ENCODE assay signal across 25 mouse cellular contexts in the genomic region with DNA sequence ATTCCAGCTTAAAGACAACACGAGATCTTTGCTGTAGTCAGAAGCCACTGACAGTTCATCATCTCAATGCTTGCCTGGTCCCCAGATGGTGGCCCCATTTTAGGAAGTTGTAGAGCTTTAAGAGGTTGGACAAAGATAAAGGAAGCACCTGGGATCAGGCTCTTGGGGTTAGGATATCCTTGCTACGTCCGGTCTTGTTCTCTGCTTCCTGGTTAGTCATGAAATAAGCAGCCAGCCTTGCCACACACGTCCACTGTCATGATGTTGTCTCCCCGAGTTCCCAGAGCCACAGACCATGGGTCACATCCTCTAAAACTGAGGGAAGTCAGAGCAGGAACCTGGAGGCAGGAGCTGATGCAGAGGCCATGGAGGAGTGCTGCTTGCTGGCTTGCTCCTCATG. TPM values are rescaled to one million over a fixed set of nuclear protein-coding genes. Genes with fewer than 3 reads are reported as not detected.
A peak's percentile ranks its signal among the peaks of the same experiment; 100 is the strongest.
DNase-seq lines count a peak whose midpoint lies in the region; ATAC-seq and TF ChIP-seq lines count a peak whose summit lies in the region.
"Had no signal": no experiment of that assay in that cellular context is flagged by ENCODE, and none has a peak within 500 bp of the region (broad histone marks: within the 10 kb centered on the region; RNA-seq: fewer than 3 reads in every experiment).

No protein-coding gene starts in this region.

- TF ChIP-seq EP300 in MEL (IDR thresholded peaks at IDR 0.05; ENCODE audit: low read depth in 1 of 2, low read length in 2 of 2) = no peak

- H3K27me3 ChIP-seq in MEL (ENCODE audit: control insufficient read depth in 1 of 2, insufficient read depth in 2 of 2, low read length in 2 of 2) = no peaks in the 10 kb centered on the region; a peak in 1 of 4 replicates
- no peaks in the 10 kb centered on the region for H3K27me3 ChIP-seq in hindbrain, embryonic 16.5 days (replicated peaks; ENCODE audit: control insufficient read depth, insufficient read depth, low read length)
- H3K27me3 ChIP-seq in forebrain, embryonic 14.5 days (replicated peaks; ENCODE audit: control insufficient read depth, insufficient read depth, low read length) = no peaks in the 10 kb centered on the region
- H3K27me3 ChIP-seq: CH12.LX; embryonic facial prominence, embryonic 12.5 days; forebrain, embryonic 13.5 days had no signal

- DNase-seq in 416B (ENCODE audit: low read depth) = peak; percentile 91
- peak; percentile 32 for DNase-seq in MEL (ENCODE audit: low read depth, low spot score)
- DNase-seq in testis, postnatal 14 days (ENCODE audit: low spot score) = no peak
- no peak for DNase-seq in adrenal gland, postnatal 36 days
- no peak for DNase-seq in forebrain, embryonic 14.5 days (ENCODE audit: low spot score)
- DNase-seq: adrenal gland, adult 2 months; adrenal gland, postnatal 10 days; adrenal gland, postnatal 25 days; B cell, adult 2 months; cerebellum, adult 11-12 months; cerebellum, adult 2 months; cerebellum, adult 9-10 months; cerebellum, postnatal 10 days; cerebellum, postnatal 25 days; embryo, embryonic 11 days had no signal

- H3K27ac ChIP-seq in MEL (ENCODE audit: control insufficient read depth, low read depth, low read length) = no peak overlapping the region
- no peak overlapping the region for H3K27ac ChIP-seq in hindbrain, embryonic 16.5 days (ENCODE audit: low read depth, low read length)
- H3K27ac ChIP-seq in forebrain, embryonic 14.5 days (ENCODE audit: low read depth, low read length) = no peak overlapping the region
- H3K27ac ChIP-seq: embryonic facial prominence, embryonic 10.5 days; embryonic facial prominence, embryonic 12.5 days; forebrain, embryonic 13.5 days had no signal

- ATAC-seq in granulocyte monocyte progenitor cell, adult 5-6 weeks (replicated peaks; ENCODE audit: poor library complexity, severe bottlenecking) = peak; percentile 97
- peak; percentile 38; the same call in 1 of the 2 replicates for ATAC-seq in megakaryocyte, adult 5-6 weeks (ENCODE audit: poor library complexity, severe bottlenecking)
- no peak for ATAC-seq in hindbrain, embryonic 16.5 days
- ATAC-seq in forebrain, embryonic 14.5 days = no peak
- ATAC-seq: CD4-positive, CD25-positive, alpha-beta regulatory T cell, adult 4 months; forebrain, embryonic 13.5 days; forebrain, embryonic 16.5 days had no signal

- no peak for TF ChIP-seq RAD21 in MEL (IDR thresholded peaks at IDR 0.05; ENCODE audit: low read depth, low read length)

- H3K4me3 ChIP-seq in MEL (ENCODE audit: control insufficient read depth in 1 of 2, insufficient read depth in 1 of 2, low read depth in 2 of 2, low read length in 2 of 2) = no peak overlapping the region
- no peak overlapping the region for H3K4me3 ChIP-seq in hindbrain, embryonic 16.5 days (ENCODE audit: low read length)
- no peak overlapping the region for H3K4me3 ChIP-seq in forebrain, embryonic 14.5 days (ENCODE audit: low read depth, low read length)
- H3K4me3 ChIP-seq: embryonic facial prominence, embryonic 10.5 days; embryonic facial prominence, embryonic 12.5 days; forebrain, embryonic 13.5 days had no signal

- peaks cover 2% of the 10 kb centered on the region in 2 experiments; a peak in 1 of 4 replicates for H3K4me1 ChIP-seq in MEL (ENCODE audit: control insufficient read depth in 1 of 2, insufficient read depth in 2 of 2, low read length in 2 of 2)
- H3K4me1 ChIP-seq in hindbrain, embryonic 16.5 days (ENCODE audit: control insufficient read depth, insufficient read depth, low read depth, low read length) = no peaks in the 10 kb centered on the region
- no peaks in the 10 kb centered on the region for H3K4me1 ChIP-seq in forebrain, embryonic 14.5 days (ENCODE audit: control insufficient read depth, insufficient read depth, low read length)
- H3K4me1 ChIP-seq: embryonic facial prominence, embryonic 12.5 days; forebrain, embryonic 13.5 days had no signal

- H3K36me3 ChIP-seq in MEL (ENCODE audit: control insufficient read depth in 1 of 2, insufficient read depth in 2 of 2, low read length in 2 of 2) = no peaks in the 10 kb centered on the region
- H3K36me3 ChIP-seq in hindbrain, embryonic 16.5 days (ENCODE audit: control insufficient read depth, insufficient read depth, low read length) = no peaks in the 10 kb centered on the region
- no peaks in the 10 kb centered on the region for H3K36me3 ChIP-seq in forebrain, embryonic 14.5 days (ENCODE audit: control insufficient read depth, insufficient read depth, low read length)
- H3K36me3 ChIP-seq: embryonic facial prominence, embryonic 10.5 days; embryonic facial prominence, embryonic 12.5 days; G1E had no signal

- no peaks in the 10 kb centered on the region for H3K79me2 ChIP-seq in MEL (ENCODE audit: control insufficient read depth, insufficient read depth, low read length, poor library complexity)

- H3K4me2 ChIP-seq in hindbrain, embryonic 16.5 days (ENCODE audit: low read length) = no peak overlapping the region
- no peak overlapping the region for H3K4me2 ChIP-seq in forebrain, embryonic 14.5 days (ENCODE audit: low read length)
- H3K4me2 ChIP-seq: embryonic facial prominence, embryonic 12.5 days; forebrain, embryonic 13.5 days had no signal

- TF ChIP-seq POLR2A in MEL (IDR thresholded peaks at IDR 0.05; ENCODE audit: control insufficient read depth in 1 of 2, insufficient read depth in 1 of 2, low read depth in 1 of 2, low read length in 2 of 2, poor library complexity in 1 of 2) = no peak

- H3K9me3 ChIP-seq in MEL (replicated peaks; ENCODE audit: insufficient read depth, low read length) = no peaks in the 10 kb centered on the region
- no peaks in the 10 kb centered on the region for H3K9me3 ChIP-seq in hindbrain, embryonic 16.5 days (ENCODE audit: control insufficient read depth, low read length)
- no peaks in the 10 kb centered on the region for H3K9me3 ChIP-seq in forebrain, embryonic 14.5 days (replicated peaks; ENCODE audit: control insufficient read depth, low read length)
- H3K9me3 ChIP-seq: embryonic facial prominence, embryonic 10.5 days; embryonic facial prominence, embryonic 12.5 days; forebrain, embryonic 13.5 days; G1E had no signal

- no peak overlapping the region for H3K9ac ChIP-seq in MEL (ENCODE audit: control insufficient read depth, low read depth, low read length, poor library complexity, severe bottlenecking)
- H3K9ac ChIP-seq in hindbrain, embryonic 16.5 days (ENCODE audit: low read depth, low read length) = no peak overlapping the region
- no peak overlapping the region for H3K9ac ChIP-seq in forebrain, embryonic 14.5 days (ENCODE audit: low read length)
- H3K9ac ChIP-seq: embryonic facial prominence, embryonic 12.5 days; forebrain, embryonic 13.5 days had no signal

- no peak for TF ChIP-seq CTCF in MEL (IDR thresholded peaks at IDR 0.05 in 2 of 3, conservative IDR thresholded peaks at IDR 0.05 in 1 of 3; ENCODE audit: control insufficient read depth in 1 of 3, insufficient read depth in 1 of 3, low read depth in 2 of 3, low read length in 3 of 3, poor library complexity in 1 of 3, severe bottlenecking in 1 of 3)

- 77% methylated on average over 5 of the region's 5 CpGs for WGBS in hindbrain, embryonic 16.5 days
- 89% methylated on average over 5 of the region's 5 CpGs for WGBS in forebrain, embryonic 14.5 days

TF ChIP-seq in MEL, 35 proteins besides CTCF, POLR2A, EP300 and RAD21:
- TF ChIP-seq TCF12 (IDR thresholded peaks at IDR 0.05; ENCODE audit: low read depth, low read length) (no peak), SIN3A (IDR thresholded peaks at IDR 0.05; ENCODE audit: low read length) (no peak), MYC (IDR thresholded peaks at IDR 0.05; ENCODE audit: low read depth, low read length) (no peak), ZC3H11A (IDR thresholded peaks at IDR 0.05; ENCODE audit: low read depth, low read length) (no peak), HCFC1 (IDR thresholded peaks at IDR 0.05; ENCODE audit: low read depth, low read length) (no peak), MYB (IDR thresholded peaks at IDR 0.05; ENCODE audit: low read depth, low read length) (no peak), ZMIZ1 (IDR thresholded peaks at IDR 0.05; ENCODE audit: low read depth, low read length) (no peak), MAX (IDR thresholded peaks at IDR 0.05; ENCODE audit: low read length) (no peak), MAFK (IDR thresholded peaks at IDR 0.05; ENCODE audit: borderline replicate concordance, low read depth, low read length) (no peak), GABPA (IDR thresholded peaks at IDR 0.05; ENCODE audit: low read depth, low read length) (no peak), ELF1 (IDR thresholded peaks at IDR 0.05; ENCODE audit: low read depth, low read length) (no peak)
TF ChIP-seq in MEL: peak in this region for 0.

RNA-seq across cellular contexts. Expression of a gene that starts 41.6 kb away (rescaled TPM):
- 42.9 and 47.0 TPM in 2 replicates for total RNA-seq in MEL (2012; rRNA removed)
- 10 to 100 TPM in 1 of 2 experiments, not detected in 1; 70.7 TPM for polyA plus RNA-seq in MEL (2012; ENCODE audit: insufficient read depth in 1 of 2, insufficient read length in 2 of 2, low read depth in 1 of 2, low replicate concordance in 2 of 2, missing spikeins in 1 of 2)
- total RNA-seq in granulocyte monocyte progenitor cell, adult 5-6 weeks (2014; fragmentation: Nextera tagmentation) = 107 and 136 TPM in 2 replicates
- 205 and 217 TPM in 2 replicates for total RNA-seq in granulocyte monocyte progenitor cell, adult 5-6 weeks (2017)
- total RNA-seq in megakaryocyte, adult 5-6 weeks (2015) = 112 and 114 TPM in 2 replicates
- 105 and 126 TPM in 2 replicates for total RNA-seq in megakaryocyte, adult 5-6 weeks (2017)
- 177 and 182 TPM in 2 replicates for polyA plus RNA-seq in hindbrain, embryonic 16.5 days (2015; fragmentation: Nextera tagmentation; extraction: Ambion mirVana)
- 100 to 1,000 TPM in 1 of 2 experiments, 10 to 100 TPM in 1; 83.7 to 113 TPM for total RNA-seq in adrenal gland, postnatal 36 days (2021)
- 291 TPM in 2 replicates for polyA plus RNA-seq in forebrain, embryonic 14.5 days (2014; fragmentation: Nextera tagmentation; extraction: Ambion mirVana)

RNA-seq across cellular contexts. Expression of a gene that starts 46.3 kb away (rescaled TPM):
- total RNA-seq in MEL (2012; rRNA removed) = 65.8 and 66.5 TPM in 2 replicates
- 10 to 100 TPM in 1 of 2 experiments, not detected in 1; 68.1 TPM for polyA plus RNA-seq in MEL (2012; ENCODE audit: insufficient read depth in 1 of 2, insufficient read length in 2 of 2, low read depth in 1 of 2, low replicate concordance in 2 of 2, missing spikeins in 1 of 2)
- total RNA-seq in granulocyte monocyte progenitor cell, adult 5-6 weeks (2014; fragmentation: Nextera tagmentation) = 31.9 and 32.1 TPM in 2 replicates
- 26.6 and 41.9 TPM in 2 replicates for total RNA-seq in granulocyte monocyte progenitor cell, adult 5-6 weeks (2017)
- 18.1 and 22.2 TPM in 2 replicates for total RNA-seq in megakaryocyte, adult 5-6 weeks (2015)
- 16.5 and 23.3 TPM in 2 replicates for total RNA-seq in megakaryocyte, adult 5-6 weeks (2017)
- 14.0 and 15.6 TPM in 2 replicates for polyA plus RNA-seq in hindbrain, embryonic 16.5 days (2015; fragmentation: Nextera tagmentation; extraction: Ambion mirVana)
- 10 to 100 TPM; 51.9 to 73.7 TPM for total RNA-seq in adrenal gland, postnatal 36 days (2021)
- polyA plus RNA-seq in forebrain, embryonic 14.5 days (2014; fragmentation: Nextera tagmentation; extraction: Ambion mirVana) = 45.8 and 48.9 TPM in 2 replicates

Comparison
In these comparisons a context has a peak if more than half of its experiments do, and no peak if none do; other contexts are left out.
1. DNase-seq: peak in 416B (single experiment) and MEL (single experiment); none in testis, postnatal 14 days (single experiment), adrenal gland, postnatal 36 days (0 of 2) and forebrain, embryonic 14.5 days (single experiment).
2. ATAC-seq: peak in granulocyte monocyte progenitor cell, adult 5-6 weeks (single experiment) and megakaryocyte, adult 5-6 weeks (single experiment); none in hindbrain, embryonic 16.5 days (single experiment) and forebrain, embryonic 14.5 days (single experiment).